Mouse (Mus musculus): ENCODE results near the gene Slc22a15. TPM values are rescaled to one million over a fixed set of nuclear protein-coding genes. Genes with fewer than 3 reads are reported as not detected.

Slc22a15 gene
- polyA plus RNA-seq, 1 experiment from 2014 or later, result 9.9 TPM

DNA sequence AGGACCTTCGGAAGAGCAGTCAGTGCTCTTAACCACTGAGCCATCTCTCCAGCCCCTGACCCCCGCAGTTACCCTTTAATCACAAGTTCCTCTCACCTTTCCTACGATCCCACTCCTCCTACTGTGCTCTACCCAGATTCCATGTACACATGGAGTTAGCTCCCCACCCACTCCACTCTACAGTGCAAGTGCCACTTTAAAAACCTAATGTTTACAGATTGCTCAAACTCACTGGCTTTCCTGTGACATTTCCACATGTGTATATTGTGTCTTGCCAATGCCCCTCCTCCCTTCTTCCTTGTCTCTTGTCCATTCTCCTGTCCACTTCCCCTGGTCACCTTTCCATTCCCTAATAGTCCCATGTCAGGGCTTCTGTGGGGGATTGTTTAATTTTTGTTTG is 15.6 kb upstream of the Slc22a15 start:
- no peak overlapping the region for H3K4me3 ChIP-seq
- H3K27me3 ChIP-seq (ENCODE audit: insufficient read depth, poor library complexity, severe bottlenecking), result no peaks in the 10 kb centered on the region
- 94% methylated on average over 3 of the region's 3 CpGs for WGBS
- no peaks in the 10 kb centered on the region for H3K9me3 ChIP-seq
- no peak for DNase-seq (ENCODE audit: low spot score)
- peaks cover 6% of the 10 kb centered on the region; the same call in 1 of the 2 replicates for H3K4me1 ChIP-seq (replicated peaks)
- no peaks in the 10 kb centered on the region for H3K36me3 ChIP-seq
- H3K27ac ChIP-seq, result no peak overlapping the region

DNA sequence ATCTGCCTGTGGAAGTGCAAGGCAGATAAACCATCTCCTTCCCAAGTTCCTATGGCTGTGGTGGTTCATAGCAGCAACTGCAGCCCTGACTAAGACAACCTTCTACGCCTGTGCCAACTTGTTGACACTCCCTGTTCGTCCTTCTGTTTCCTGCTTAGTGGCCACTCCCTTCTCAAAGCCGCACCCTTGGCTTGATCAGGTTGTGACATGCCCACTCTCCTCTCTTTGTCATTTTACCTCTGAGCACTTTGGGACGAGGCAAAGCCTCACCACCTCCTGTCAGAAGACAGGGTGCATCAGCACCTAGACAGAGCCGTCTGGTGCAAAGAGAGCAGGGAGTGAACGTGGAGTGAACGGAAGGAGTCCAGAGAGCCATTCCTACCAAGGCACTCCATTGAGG is 14.9 kb upstream of the Slc22a15 start:
- Histone ChIP-seq H3K27ac (no peak overlapping the region), H3K4me3 (no peak overlapping the region), H3K36me3 (no peaks in the 10 kb centered on the region), H3K4me1 (replicated peaks) (peaks cover 5% of the 10 kb centered on the region; the same call in 1 of the 2 replicates), H3K27me3 (ENCODE audit: insufficient read depth, poor library complexity, severe bottlenecking) (no peaks in the 10 kb centered on the region), H3K9me3 (no peaks in the 10 kb centered on the region)
- DNase-seq (ENCODE audit: low spot score), result no peak
- 78% methylated on average over 7 of the region's 7 CpGs for WGBS

DNA sequence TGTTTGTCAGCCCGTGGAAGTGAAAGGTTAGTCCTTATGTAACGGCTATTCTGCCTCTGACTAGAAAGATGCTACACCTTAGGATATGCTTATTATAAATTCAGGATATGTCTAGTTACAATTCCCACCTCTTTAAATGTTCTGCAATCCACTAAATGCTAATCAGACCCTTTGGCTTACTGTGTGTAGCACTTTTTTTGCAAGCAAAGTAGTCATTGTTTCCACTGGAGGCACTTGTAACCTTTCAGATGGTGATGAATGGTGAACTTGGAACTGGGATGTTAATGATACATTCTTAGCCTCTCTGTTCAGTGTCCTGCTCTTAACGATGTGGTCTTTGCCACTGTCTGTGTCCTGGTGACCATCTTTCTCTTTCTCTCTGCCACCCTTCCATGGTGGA is 12.1 kb upstream of the Slc22a15 start:
- Histone ChIP-seq H3K4me3 (no peak overlapping the region), H3K4me1 (replicated peaks) (peaks cover 7% of the 10 kb centered on the region; the same call in 1 of the 2 replicates)
- 70% methylated on average over 3 of the region's 3 CpGs for WGBS

DNA sequence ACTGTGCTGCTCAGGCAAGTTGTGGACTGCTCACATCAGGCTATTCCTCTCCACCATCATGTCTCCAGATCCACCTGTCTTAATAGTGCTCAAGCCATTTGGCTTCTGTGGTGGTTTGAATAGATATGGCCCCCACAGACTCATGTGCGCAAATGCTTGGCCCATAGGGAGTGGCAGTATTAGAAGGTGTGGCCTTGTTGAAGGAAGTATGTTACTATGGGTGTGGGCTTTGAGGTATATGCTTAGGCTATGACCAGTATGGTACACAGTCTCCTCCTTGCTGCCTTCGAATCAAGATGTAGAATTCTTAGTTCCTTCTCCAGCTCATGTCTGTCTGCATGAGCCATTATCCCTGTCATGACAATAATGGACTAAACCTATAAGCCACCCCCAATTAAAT is 9.6 kb upstream of the Slc22a15 start:
- DNase-seq (ENCODE audit: low spot score), result no peak

More for the DNA sequence above, 12.1 kb upstream of the Slc22a15 start:
- Histone ChIP-seq H3K27me3 (ENCODE audit: insufficient read depth, poor library complexity, severe bottlenecking) (no peaks in the 10 kb centered on the region), H3K36me3 (no peaks in the 10 kb centered on the region), H3K27ac (no peak overlapping the region), H3K9me3 (no peaks in the 10 kb centered on the region)
- DNase-seq (ENCODE audit: low spot score), result no peak

DNA sequence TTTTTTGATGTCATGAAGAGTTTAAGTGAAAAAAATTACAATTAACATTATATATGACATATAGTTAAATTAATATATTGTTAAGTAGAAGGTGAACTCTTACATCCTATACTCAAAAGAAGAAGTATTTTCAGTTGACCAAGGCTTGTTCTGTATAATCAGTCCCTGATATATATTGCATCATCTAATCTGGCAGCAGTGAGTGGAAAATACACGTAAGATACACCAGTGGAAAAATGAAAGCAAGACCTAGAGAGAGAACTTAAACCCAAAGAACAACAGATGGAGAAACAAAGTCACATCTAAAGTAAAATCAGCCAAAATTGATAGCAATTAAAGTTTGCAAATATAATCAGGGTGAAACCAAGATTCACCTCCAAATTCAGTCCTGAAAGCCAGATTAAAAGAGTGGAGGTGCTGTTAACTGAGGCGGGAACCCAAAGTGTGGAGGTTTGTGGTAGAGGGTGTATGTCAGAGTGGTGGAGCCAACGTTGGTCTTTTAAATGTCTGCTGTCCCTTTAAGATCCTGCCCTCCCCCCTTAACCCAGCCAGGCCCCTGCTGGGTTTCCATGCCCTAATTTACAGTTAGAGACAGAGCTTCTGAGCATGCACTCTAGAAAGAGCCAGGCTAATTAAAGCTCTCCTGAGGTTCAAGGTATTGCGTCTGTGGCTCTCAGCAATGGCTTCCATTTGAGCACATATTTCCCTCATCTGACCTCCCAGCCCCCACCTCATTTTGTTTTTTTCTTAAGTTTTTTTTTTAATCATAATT is 5.0 kb upstream of the Slc22a15 start:
- Histone ChIP-seq H3K4me1 (replicated peaks) (peaks cover 34% of the 10 kb centered on the region), H3K36me3 (no peaks in the 10 kb centered on the region), H3K27me3 (ENCODE audit: insufficient read depth, poor library complexity, severe bottlenecking) (no peaks in the 10 kb centered on the region), H3K4me3 (no peak overlapping the region), H3K27ac (no peak overlapping the region), H3K9me3 (no peaks in the 10 kb centered on the region)
- peak; percentile 22 for DNase-seq (ENCODE audit: low spot score)
- WGBS, result 42% methylated on average over 4 of the region's 4 CpGs

More for the DNA sequence above, 9.6 kb upstream of the Slc22a15 start:
- WGBS, result 95% methylated on average over 2 of the region's 2 CpGs
- no peaks in the 10 kb centered on the region for H3K27me3 ChIP-seq (ENCODE audit: insufficient read depth, poor library complexity, severe bottlenecking)
- no peaks in the 10 kb centered on the region for H3K9me3 ChIP-seq
- no peak overlapping the region for H3K4me3 ChIP-seq
- no peaks in the 10 kb centered on the region for H3K36me3 ChIP-seq
- no peak overlapping the region for H3K27ac ChIP-seq
- H3K4me1 ChIP-seq (replicated peaks), result peaks cover 24% of the 10 kb centered on the region; the same call in 1 of the 2 replicates

DNA sequence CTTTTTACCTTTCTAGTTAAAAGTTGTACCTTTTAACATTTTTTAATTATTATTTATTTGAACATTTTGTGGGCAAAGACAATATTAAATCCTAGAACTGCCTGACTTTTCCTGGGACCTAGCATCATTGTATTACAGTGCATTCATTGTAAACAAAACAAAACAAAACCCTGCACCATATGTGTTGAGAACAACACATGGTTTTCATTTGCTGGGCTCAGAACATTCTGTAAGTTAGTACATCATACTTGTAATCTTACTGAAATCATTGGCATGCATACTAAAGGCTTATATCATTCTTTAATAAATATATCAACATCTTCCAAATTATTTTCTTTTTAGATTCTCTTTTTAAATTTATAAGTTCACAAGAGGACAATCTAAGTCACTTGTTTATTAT is 2.4 kb upstream of the Slc22a15 start:
- Histone ChIP-seq H3K4me1 (replicated peaks) (peaks cover 44% of the 10 kb centered on the region), H3K4me3 (no peak overlapping the region), H3K27me3 (ENCODE audit: insufficient read depth, poor library complexity, severe bottlenecking) (peaks cover 10% of the 10 kb centered on the region), H3K9me3 (no peaks in the 10 kb centered on the region), H3K27ac (no peak overlapping the region), H3K36me3 (0 out of 2 replicates have a peak, but pooled peaks cover 3% of the 10 kb centered on the region)
- no peak for DNase-seq (ENCODE audit: low spot score)

DNA sequence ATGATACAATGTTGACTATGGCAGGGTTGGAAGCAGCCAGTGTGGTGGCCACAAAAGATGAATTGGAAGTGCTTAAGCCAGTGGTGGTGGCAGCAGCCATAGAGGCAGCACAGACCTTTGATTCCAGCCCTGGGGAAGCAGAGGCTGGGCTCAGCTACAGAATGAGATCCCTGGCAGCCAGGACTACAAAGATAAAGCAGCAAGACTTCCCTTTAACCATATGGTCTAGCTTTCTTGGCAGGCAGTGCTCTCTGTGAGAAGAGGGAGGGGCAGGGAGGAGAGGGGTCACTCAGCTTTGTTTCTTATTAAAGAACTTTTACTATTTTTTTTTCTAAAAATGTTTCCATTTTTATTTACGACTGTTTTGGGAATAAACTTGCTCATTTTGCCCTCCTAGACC is 1.4 kb upstream of the Slc22a15 start:
- Histone ChIP-seq H3K9me3 (no peaks in the 10 kb centered on the region), H3K36me3 (0 out of 2 replicates have a peak, but pooled peaks cover 7% of the 10 kb centered on the region), H3K4me3 (no peak overlapping the region), H3K27ac (peak overlapping the region; percentile 97), H3K27me3 (ENCODE audit: insufficient read depth, poor library complexity, severe bottlenecking) (peaks cover 10% of the 10 kb centered on the region), H3K4me1 (replicated peaks) (peaks cover 39% of the 10 kb centered on the region)
- WGBS, result 71% methylated on average over 1 of the region's 1 CpGs
- DNase-seq (ENCODE audit: low spot score), result peak; percentile 29

DNA sequence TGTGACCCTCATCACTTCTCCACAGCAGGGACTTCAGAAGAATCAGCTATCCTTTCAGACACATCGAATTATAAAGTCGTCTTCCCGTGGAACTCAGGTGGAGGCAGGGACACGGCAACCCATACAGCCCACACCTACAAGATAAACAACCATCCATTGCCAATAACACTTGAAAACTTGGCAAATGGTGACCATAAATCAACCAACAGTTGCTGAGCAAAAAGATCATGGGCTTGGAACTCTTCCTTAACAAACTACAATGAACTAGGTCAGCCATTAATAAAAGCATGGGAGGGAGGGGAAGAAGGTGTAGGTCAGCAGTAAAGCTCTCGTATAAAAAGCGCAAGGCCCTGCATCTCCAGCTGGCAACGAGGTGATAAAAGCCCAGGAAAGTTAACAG is 1.9 kb downstream of the Slc22a15 start:
- Histone ChIP-seq H3K27ac (no peak overlapping the region), H3K27me3 (ENCODE audit: insufficient read depth, poor library complexity, severe bottlenecking) (peaks cover 10% of the 10 kb centered on the region), H3K4me3 (0 out of 2 replicates have a peak overlapping the region, but pooled peaks have one; percentile 84), H3K36me3 (0 out of 2 replicates have a peak, but pooled peaks cover 7% of the 10 kb centered on the region), H3K9me3 (no peaks in the 10 kb centered on the region), H3K4me1 (replicated peaks) (peaks cover 27% of the 10 kb centered on the region)
- WGBS, result 89% methylated on average over 7 of the region's 7 CpGs
- DNase-seq (ENCODE audit: low spot score), result no peak

DNA sequence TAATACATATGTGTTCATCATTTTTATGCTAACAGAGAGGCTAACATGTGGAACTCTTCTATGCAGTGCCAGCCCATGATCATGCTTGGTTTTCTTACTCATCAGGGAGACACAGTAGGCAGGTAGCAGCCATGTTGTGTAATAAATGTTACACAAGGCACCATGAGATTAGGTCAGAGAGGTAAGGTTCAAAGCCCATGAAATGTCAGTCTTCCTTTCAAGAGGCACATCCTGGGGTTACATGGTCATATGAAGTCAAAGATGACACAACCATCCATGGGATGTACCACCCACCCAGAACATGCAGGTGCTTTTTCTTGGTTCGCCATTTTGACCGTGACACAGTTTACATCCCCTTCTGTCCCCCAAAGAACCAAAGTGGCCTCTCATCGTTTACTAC is 5.7 kb downstream of the Slc22a15 start:
- Histone ChIP-seq H3K9me3 (no peaks in the 10 kb centered on the region), H3K36me3 (peaks cover 22% of the 10 kb centered on the region; the same call in 1 of the 2 replicates), H3K27me3 (ENCODE audit: insufficient read depth, poor library complexity, severe bottlenecking) (peaks cover 7% of the 10 kb centered on the region), H3K4me1 (replicated peaks) (peaks cover 9% of the 10 kb centered on the region), H3K27ac (no peak overlapping the region), H3K4me3 (no peak overlapping the region)
- DNase-seq (ENCODE audit: low spot score), result no peak
- 91% methylated on average over 3 of the region's 3 CpGs for WGBS

DNA sequence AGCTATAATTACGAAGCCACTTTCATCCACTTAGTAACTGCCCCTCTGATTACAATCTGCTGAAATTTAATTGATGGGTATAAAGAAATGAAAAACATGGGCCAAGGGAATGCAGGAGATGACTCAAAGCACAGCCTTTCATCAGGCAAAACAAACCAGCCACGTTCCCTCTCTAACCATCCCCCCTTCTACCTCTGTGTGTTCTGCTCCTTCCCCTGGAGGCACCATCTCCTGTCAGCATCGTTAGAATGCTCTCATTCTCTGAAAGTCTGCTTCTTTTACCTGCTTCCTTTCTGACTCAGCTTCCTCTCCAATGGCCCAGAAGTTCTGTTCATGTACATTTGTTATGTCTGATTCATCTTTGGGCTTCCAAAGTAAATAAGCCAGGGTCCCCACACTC is 6.6 kb downstream of the Slc22a15 start:
- DNase-seq (ENCODE audit: low spot score), result no peak
- Histone ChIP-seq H3K9me3 (no peaks in the 10 kb centered on the region), H3K27me3 (ENCODE audit: insufficient read depth, poor library complexity, severe bottlenecking) (no peaks in the 10 kb centered on the region), H3K4me3 (no peak overlapping the region), H3K36me3 (peaks cover 28% of the 10 kb centered on the region; the same call in 1 of the 2 replicates), H3K27ac (no peak overlapping the region), H3K4me1 (replicated peaks) (0 out of 2 replicates have a peak, but pooled peaks cover 4% of the 10 kb centered on the region)
- WGBS, result 51% methylated on average over 3 of the region's 3 CpGs

DNA sequence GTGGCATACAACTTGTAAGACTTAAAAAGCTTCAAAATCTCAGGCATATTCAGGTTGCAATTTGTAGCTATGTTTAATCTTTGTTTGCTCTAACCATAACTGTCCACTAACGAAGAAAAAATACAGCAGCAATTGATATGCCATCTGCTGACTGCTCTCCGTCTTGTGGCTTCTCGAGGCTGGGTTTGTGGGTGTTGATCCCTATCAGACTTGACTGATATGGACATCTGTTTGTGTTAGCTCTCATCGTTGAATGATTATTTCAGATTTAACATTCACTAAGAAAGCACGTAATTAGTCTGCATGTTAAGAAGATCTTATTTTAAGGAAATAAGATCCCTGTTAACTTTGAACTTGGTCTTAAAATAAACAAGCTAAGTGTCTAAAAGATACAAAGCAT is 7.7 kb downstream of the Slc22a15 start:
- no peaks in the 10 kb centered on the region for H3K27me3 ChIP-seq (ENCODE audit: insufficient read depth, poor library complexity, severe bottlenecking)
- H3K27ac ChIP-seq, result no peak overlapping the region
- no peaks in the 10 kb centered on the region for H3K9me3 ChIP-seq
- DNase-seq (ENCODE audit: low spot score), result no peak
- WGBS, result 80% methylated on average over 5 of the region's 5 CpGs
- H3K4me1 ChIP-seq (replicated peaks), result 0 out of 2 replicates have a peak, but pooled peaks cover 4% of the 10 kb centered on the region
- H3K36me3 ChIP-seq, result peaks cover 24% of the 10 kb centered on the region; the same call in 1 of the 2 replicates
- H3K4me3 ChIP-seq, result no peak overlapping the region

DNA sequence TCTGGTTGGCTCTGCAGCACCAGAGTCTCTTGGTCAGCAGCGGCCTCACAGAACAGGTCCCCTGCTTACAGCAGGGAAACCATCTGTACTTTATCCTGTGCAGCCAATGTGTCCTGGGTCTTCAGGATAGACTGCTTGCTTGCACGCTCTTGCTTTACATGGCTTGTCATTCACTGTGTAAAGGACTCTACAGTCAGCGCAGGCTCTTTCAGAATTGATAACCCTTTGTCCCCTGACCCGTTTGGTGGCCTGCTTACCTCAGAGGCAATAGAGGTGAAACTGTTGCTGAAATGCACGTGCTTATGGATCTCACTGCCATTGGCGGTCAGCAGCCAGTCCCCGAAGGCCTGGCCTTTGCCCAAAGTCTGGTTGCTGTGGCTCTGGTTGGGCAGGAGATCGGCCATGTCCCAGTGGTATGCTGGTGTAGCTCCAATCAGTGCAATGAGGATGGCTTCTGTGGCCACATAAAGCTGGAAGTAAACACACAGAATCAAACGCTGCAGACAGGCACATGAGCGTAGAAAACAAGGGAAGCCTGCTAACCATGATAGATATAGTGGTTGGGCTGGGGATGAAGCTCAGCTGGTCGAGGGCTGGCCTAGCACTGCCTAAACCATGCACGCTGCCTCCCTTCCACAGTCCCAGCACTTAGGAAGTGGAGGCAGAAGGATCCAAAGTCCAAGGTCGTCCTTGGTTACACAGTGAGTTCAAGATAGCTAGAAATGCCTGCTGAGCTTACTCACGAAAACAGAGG is 9.0 kb downstream of the Slc22a15 start:
- H3K9me3 ChIP-seq, result no peaks in the 10 kb centered on the region
- no peaks in the 10 kb centered on the region for H3K27me3 ChIP-seq (ENCODE audit: insufficient read depth, poor library complexity, severe bottlenecking)

DNA sequence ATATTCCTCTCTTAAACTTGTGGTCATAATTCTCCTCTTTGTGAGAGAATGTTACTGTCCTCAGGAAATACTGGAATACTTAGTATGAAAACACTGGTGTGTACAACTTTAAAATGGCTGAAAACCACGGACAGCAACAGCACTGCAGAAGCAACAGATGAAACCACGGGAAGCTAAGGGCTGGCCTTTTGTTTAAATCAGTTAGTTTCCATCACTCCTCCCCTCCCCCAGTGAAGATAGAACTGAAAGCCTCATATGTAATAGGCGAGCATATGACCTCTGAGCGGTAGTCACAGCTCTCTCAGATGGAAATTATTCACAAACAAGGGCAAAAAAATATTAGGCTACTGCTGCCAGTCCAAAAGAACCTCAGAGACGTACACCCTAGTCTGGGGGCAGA is 10.0 kb downstream of the Slc22a15 start:
- no peak overlapping the region for H3K27ac ChIP-seq
- no peak overlapping the region for H3K4me3 ChIP-seq
- H3K4me1 ChIP-seq (replicated peaks), result 0 out of 2 replicates have a peak, but pooled peaks cover 4% of the 10 kb centered on the region
- H3K36me3 ChIP-seq, result peaks cover 25% of the 10 kb centered on the region; the same call in 1 of the 2 replicates
- no peak for DNase-seq (ENCODE audit: low spot score)
- 89% methylated on average over 5 of the region's 5 CpGs for WGBS
- H3K27me3 ChIP-seq (ENCODE audit: insufficient read depth, poor library complexity, severe bottlenecking), result no peaks in the 10 kb centered on the region
- H3K9me3 ChIP-seq, result no peaks in the 10 kb centered on the region

More for the DNA sequence above, 9.0 kb downstream of the Slc22a15 start:
- no peak for DNase-seq (ENCODE audit: low spot score)
- 87% methylated on average over 14 of the region's 14 CpGs for WGBS
- Histone ChIP-seq H3K4me3 (no peak overlapping the region), H3K4me1 (replicated peaks) (0 out of 2 replicates have a peak, but pooled peaks cover 4% of the 10 kb centered on the region), H3K36me3 (peaks cover 21% of the 10 kb centered on the region; the same call in 1 of the 2 replicates), H3K27ac (no peak overlapping the region)
